Mouse (Mus musculus): ENCODE results near the gene Ppp2r1b.

DNA sequence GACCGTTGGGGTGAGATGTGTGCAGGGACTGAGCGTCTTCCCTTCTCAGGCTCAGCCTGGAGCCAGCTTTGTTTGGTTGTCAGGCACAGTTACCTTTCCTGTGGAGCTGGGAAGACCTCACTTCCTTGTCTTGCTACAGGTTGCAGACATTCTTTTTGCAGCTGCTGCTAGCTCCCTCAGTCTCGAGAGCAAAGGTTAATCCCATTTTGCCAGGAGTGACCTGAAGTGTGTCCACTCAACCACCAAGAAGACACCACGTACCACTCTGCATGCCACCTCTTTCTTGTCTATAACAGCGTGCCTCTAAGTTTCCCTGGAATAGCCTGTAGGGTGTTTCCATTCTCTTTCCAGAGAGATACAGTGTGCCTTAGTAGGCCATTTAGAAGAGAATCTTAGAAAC lies 3.7 kb downstream of the Ppp2r1b start:
- TF ChIP-seq CTCF (IDR thresholded peaks at IDR 0.05; ENCODE audit: low read depth, low read length) (no peak), POLR2A (IDR thresholded peaks at IDR 0.05; ENCODE audit: borderline replicate concordance, low read depth, low read length) (no peak)

All from bone marrow macrophage, adult 2 months (primary cell).